Mouse (Mus musculus) bone marrow, adult 2 months (tissue): ENCODE results near the gene Mapk6.

Source experiments
- CTCF ChIP-seq: fragments of 200-500 bp; IDR thresholded peaks from 2 replicates; pipeline ENCODE4 v1.5.1; 2011; ENCODE audit warnings: low read length, control low read depth; ENCODE audit not compliant: control insufficient read depth, insufficient read depth
- POLR2A ChIP-seq: fragments of 200-500 bp; IDR thresholded peaks from 2 replicates; pipeline ENCODE4 v1.6.1; 2011; ENCODE audit warnings: low read depth, mild to moderate bottlenecking, control low read depth, low read length, borderline replicate concordance; ENCODE audit not compliant: control insufficient read depth

DNA sequence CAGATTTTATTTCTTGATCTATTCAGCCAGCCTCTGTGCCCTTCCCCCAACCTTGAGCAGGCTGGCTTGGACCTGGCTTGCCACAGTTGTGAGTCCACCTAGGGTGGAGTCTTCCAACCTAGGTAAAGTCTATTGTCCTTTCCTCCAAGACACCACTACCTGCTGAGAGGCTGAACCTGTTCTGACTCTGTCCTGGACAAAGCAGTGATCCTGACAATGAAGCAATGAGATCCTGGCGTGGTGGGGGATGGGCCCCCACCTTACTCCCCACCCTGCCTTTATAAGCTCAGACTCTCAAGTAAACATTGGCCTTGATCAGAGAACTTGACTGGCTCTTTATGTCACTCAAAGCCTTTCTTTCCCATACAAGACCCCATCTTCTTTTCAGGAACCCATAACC lies 33.4 kb downstream of the Mapk6 start:
- no peak for TF ChIP-seq CTCF
- TF ChIP-seq POLR2A, result no peak
